Mouse (Mus musculus) intestine, postnatal 0 days (tissue): ENCODE data around the gene 1700003F12Rik. TPM values are rescaled to one million over a fixed set of nuclear protein-coding genes. Genes with fewer than 3 reads are reported as not detected.

Source experiments
- ATAC-seq: fragments of 200-750 bp; cut with Nextera tagmentation; 2 replicates; pipeline ENCODE4 v1.8.0; 2017; ENCODE audit warnings: mild to moderate bottlenecking, moderate TSS enrichment, moderate library complexity
- H3K27ac ChIP-seq: fragments of 300-500 bp; sonication (generic); 2 replicates; pipeline ENCODE4 v1.5.1; 2014; ENCODE audit warnings: mild to moderate bottlenecking, low read depth, low read length, moderate library complexity
- H3K27me3 ChIP-seq: fragments of 300-500 bp; sonication (generic); replicated peaks from 2 replicates; pipeline ENCODE4 v1.6.1; 2014; ENCODE audit warnings: low read length, mixed read lengths; ENCODE audit not compliant: control insufficient read depth, insufficient read depth
- H3K36me3 ChIP-seq: fragments of 300-500 bp; sonication (generic); 2 replicates; pipeline ENCODE4 v1.6.1; 2014; ENCODE audit warnings: mild to moderate bottlenecking, moderate library complexity; ENCODE audit not compliant: control insufficient read depth, insufficient read depth
- H3K4me1 ChIP-seq: fragments of 300-500 bp; sonication (generic); replicated peaks from 2 replicates; pipeline ENCODE4 v1.6.1; 2014; ENCODE audit warnings: antibody characterized with exemption, low read length, mixed read lengths; ENCODE audit not compliant: control insufficient read depth, insufficient read depth
- H3K4me2 ChIP-seq: fragments of 300-500 bp; sonication (generic); replicated peaks from 2 replicates; pipeline ENCODE4 v1.6.1; 2014; ENCODE audit warnings: low read depth, mild to moderate bottlenecking, moderate library complexity
- H3K4me3 ChIP-seq: fragments of 300-500 bp; sonication (generic); 2 replicates; pipeline ENCODE4 v1.5.1; 2014; ENCODE audit warnings: low read depth, low read length
- H3K9ac ChIP-seq: fragments of 300-500 bp; sonication (generic); 2 replicates; pipeline ENCODE4 v1.6.1; 2014; ENCODE audit warnings: mild to moderate bottlenecking, low read depth, low read length
- H3K9me3 ChIP-seq: fragments of 300-500 bp; sonication (generic); 2 replicates; pipeline ENCODE4 v1.6.1; 2016; ENCODE audit warnings: mixed run types; ENCODE audit not compliant: control insufficient read depth
- CTCF ChIP-seq: sonication (generic); IDR thresholded peaks from 2 replicates; pipeline ENCODE4 v1.5.1; 2016; ENCODE audit warnings: low read depth, mild to moderate bottlenecking, control low read depth, antibody characterized with exemption, moderate library complexity
- WGBS: fragments of 180-500 bp; shearing (Covaris S2); extraction: QIAGEN DNeasy Blood & Tissue Kit; methylation state at CpG from one replicate; pipeline ENCODE4 v1.1.7; 2014; 5-methylcytosine and 5-hydroxymethylcytosine counted together
- polyA plus RNA-seq: library from polyadenylated mRNA; unstranded; fragments of >200 nt; fragmentation: Nextera tagmentation; extraction: Ambion mirVana; gene quantifications from 2 replicates; pipeline ENCODE4 v1.2.1, GENCODE M21; 2015

The 1700003F12Rik gene
- polyA plus RNA-seq, 1 experiment from 2014 or later = 1.6 TPM

- Histone ChIP-seq H3K9ac (no peak overlapping the region), H3K36me3 (no peaks in the 10 kb centered on the region), H3K4me2 (peak overlapping the region; percentile 60), H3K4me1 (peaks cover 6% of the 10 kb centered on the region; the same call in 1 of the 2 replicates), H3K9me3 (no peaks in the 10 kb centered on the region), H3K27me3 (peaks cover 16% of the 10 kb centered on the region), H3K27ac (no peak overlapping the region), H3K4me3 (peak overlapping the region; percentile 16)
- 44% methylated on average over 21 of the region's 21 CpGs for WGBS
- TF ChIP-seq CTCF = no peak
- ATAC-seq = no peak
Observed at GRCm38 (mm10) chr2:154551927-154552326, 5.0 kb downstream of the 1700003F12Rik start.

- Histone ChIP-seq H3K4me2 (peak overlapping the region; percentile 60), H3K27me3 (peaks cover 16% of the 10 kb centered on the region), H3K9me3 (no peaks in the 10 kb centered on the region), H3K4me3 (peak overlapping the region; percentile 16), H3K9ac (no peak overlapping the region), H3K27ac (no peak overlapping the region), H3K36me3 (no peaks in the 10 kb centered on the region), H3K4me1 (peaks cover 6% of the 10 kb centered on the region; the same call in 1 of the 2 replicates)
- ATAC-seq = peak; percentile 15; the same call in 1 of the 2 replicates
- WGBS = 29% methylated on average over 27 of the region's 27 CpGs
- TF ChIP-seq CTCF = peak; percentile 80
Observed at GRCm38 (mm10) chr2:154552424-154552907, 5.6 kb downstream of the 1700003F12Rik start.

GRCm38 (mm10) chr2:154555235-154555634, 8.3 kb downstream of the 1700003F12Rik start:
- 96% methylated on average over 6 of the region's 6 CpGs for WGBS
- Histone ChIP-seq H3K36me3 (no peaks in the 10 kb centered on the region), H3K27ac (no peak overlapping the region), H3K9me3 (no peaks in the 10 kb centered on the region), H3K4me2 (no peak overlapping the region), H3K4me1 (peaks cover 13% of the 10 kb centered on the region), H3K9ac (no peak overlapping the region), H3K4me3 (no peak overlapping the region), H3K27me3 (peaks cover 12% of the 10 kb centered on the region)
- ATAC-seq = no peak
- no peak for TF ChIP-seq CTCF

- peaks cover 7% of the 10 kb centered on the region; the same call in 1 of the 2 replicates for H3K36me3 ChIP-seq
- H3K27ac ChIP-seq = no peak overlapping the region
- no peak for ATAC-seq
- no peak overlapping the region for H3K4me2 ChIP-seq
- H3K4me3 ChIP-seq = no peak overlapping the region
- H3K9me3 ChIP-seq = no peaks in the 10 kb centered on the region
- peaks cover 8% of the 10 kb centered on the region for H3K4me1 ChIP-seq
- no peak for TF ChIP-seq CTCF
- WGBS = 47% methylated on average over 5 of the region's 5 CpGs
- H3K27me3 ChIP-seq = peaks cover under 1% of the 10 kb centered on the region; the same call in 1 of the 2 replicates
- no peak overlapping the region for H3K9ac ChIP-seq
Observed at GRCm38 (mm10) chr2:154557184-154557832, 10.4 kb downstream of the 1700003F12Rik start.

GRCm38 (mm10) chr2:154558264-154559039, 11.6 kb downstream of the 1700003F12Rik start, which contains the start of gene Necab3:
Gene Necab3 (minus strand): TSS chr2:154558890.
- Histone ChIP-seq H3K27me3 (no peaks in the 10 kb centered on the region), H3K27ac (no peak within 1 kb of the TSS), H3K9ac (no peak within 1 kb of the TSS), H3K9me3 (no peaks in the 10 kb centered on the region), H3K4me3 (peak within 1 kb of the TSS; percentile 17), H3K4me2 (peak within 1 kb of the TSS; percentile 61), H3K36me3 (peaks cover 7% of the 10 kb centered on the region; the same call in 1 of the 2 replicates), H3K4me1 (peaks cover 7% of the 10 kb centered on the region)
- no peak for TF ChIP-seq CTCF
- 8% methylated on average over 33 of the region's 34 CpGs for WGBS
- ATAC-seq = no peak

GRCm38 (mm10) chr2:154563612-154564170, 16.8 kb downstream of the 1700003F12Rik start:
- peaks cover 2% of the 10 kb centered on the region for H3K4me1 ChIP-seq
- WGBS = 89% methylated on average over 22 of the region's 22 CpGs
- no peaks in the 10 kb centered on the region for H3K27me3 ChIP-seq
- H3K27ac ChIP-seq = no peak overlapping the region
- peaks cover 14% of the 10 kb centered on the region; the same call in 1 of the 2 replicates for H3K36me3 ChIP-seq
- no peak for TF ChIP-seq CTCF
- no peaks in the 10 kb centered on the region for H3K9me3 ChIP-seq
- H3K9ac ChIP-seq = no peak overlapping the region
- no peak for ATAC-seq
- no peak overlapping the region for H3K4me2 ChIP-seq
- H3K4me3 ChIP-seq = no peak overlapping the region
